Mouse (Mus musculus): ENCODE measurements around the gene Gfpt2. TPM values are rescaled to one million over a fixed set of nuclear protein-coding genes. Genes with fewer than 3 reads are reported as not detected.
"Not testable (repeated sequence)": the region's sequence is repeated elsewhere in the genome, so short reads cannot be mapped to it uniquely, and the experiment has no call there.

Gfpt2 gene
- polyA plus RNA-seq, 1 experiment = 0.52 TPM

- Histone ChIP-seq H3ac (ENCODE audit: control insufficient read depth, insufficient read length) (no peak overlapping the region), H3K27me3 (ENCODE audit: control insufficient read depth, insufficient read depth, insufficient read length) (peaks cover 21% of the 10 kb centered on the region), H3K36me3 (ENCODE audit: control insufficient read depth, insufficient read depth) (no peaks in the 10 kb centered on the region), H3K4me2 (ENCODE audit: low read depth) (no peak overlapping the region), H3K79me2 (ENCODE audit: control insufficient read depth, insufficient read depth) (no peaks in the 10 kb centered on the region), H3K4me3 (no peak overlapping the region)
- TF ChIP-seq POLR2AphosphoS2 (IDR thresholded peaks at IDR 0.05; ENCODE audit: insufficient read length, low read depth) (no peak), REST (IDR thresholded peaks at IDR 0.05; ENCODE audit: insufficient read depth, insufficient read length) (no peak), E2F4 (IDR thresholded peaks at IDR 0.05; ENCODE audit: insufficient read depth) (no peak), POLR2A (IDR thresholded peaks at IDR 0.05; ENCODE audit: insufficient read length, low read depth) (no peak), MYOG (IDR thresholded peaks at IDR 0.05; ENCODE audit: control insufficient read depth in 1 of 3, insufficient read depth in 1 of 3, insufficient read length in 2 of 3, low read depth in 2 of 3) (no peak), SRF (IDR thresholded peaks at IDR 0.05; ENCODE audit: control insufficient read depth, insufficient read length, low read depth) (no peak), CEBPB (IDR thresholded peaks at IDR 0.05; ENCODE audit: insufficient read depth, poor library complexity, severe bottlenecking) (no peak), MYOD1 (IDR thresholded peaks at IDR 0.05; ENCODE audit: control insufficient read depth in 1 of 3, insufficient read length in 2 of 3, low read depth in 2 of 3) (no peak), USF1 (IDR thresholded peaks at IDR 0.05; ENCODE audit: low read depth) (no peak), TCF12 (IDR thresholded peaks at IDR 0.05; ENCODE audit: insufficient read depth, poor library complexity, severe bottlenecking) (no peak), MAX (IDR thresholded peaks at IDR 0.05; ENCODE audit: low read depth) (no peak), TCF3 (IDR thresholded peaks at IDR 0.05; ENCODE audit: insufficient read length, low read depth) (no peak)
Observed at GRCm38 (mm10) chr11:49801516-49801915, 7.5 kb downstream of the Gfpt2 start.

GRCm38 (mm10) chr11:49803801-49804200, 9.8 kb downstream of the Gfpt2 start:
- TF ChIP-seq USF1 (IDR thresholded peaks at IDR 0.05; ENCODE audit: low read depth) (no peak), MYOD1 (IDR thresholded peaks at IDR 0.05; ENCODE audit: control insufficient read depth in 1 of 3, insufficient read length in 2 of 3, low read depth in 2 of 3) (no peak), POLR2A (IDR thresholded peaks at IDR 0.05; ENCODE audit: insufficient read length, low read depth) (no peak), TCF3 (IDR thresholded peaks at IDR 0.05; ENCODE audit: insufficient read length, low read depth) (no peak), POLR2AphosphoS2 (IDR thresholded peaks at IDR 0.05; ENCODE audit: insufficient read length, low read depth) (no peak), MYOG (IDR thresholded peaks at IDR 0.05; ENCODE audit: control insufficient read depth in 1 of 3, insufficient read depth in 1 of 3, insufficient read length in 2 of 3, low read depth in 2 of 3) (no peak), CEBPB (IDR thresholded peaks at IDR 0.05; ENCODE audit: insufficient read depth, poor library complexity, severe bottlenecking) (no peak), MAX (IDR thresholded peaks at IDR 0.05; ENCODE audit: low read depth) (no peak), SRF (IDR thresholded peaks at IDR 0.05; ENCODE audit: control insufficient read depth, insufficient read length, low read depth) (no peak), E2F4 (IDR thresholded peaks at IDR 0.05; ENCODE audit: insufficient read depth) (no peak), TCF12 (IDR thresholded peaks at IDR 0.05; ENCODE audit: insufficient read depth, poor library complexity, severe bottlenecking) (no peak), REST (IDR thresholded peaks at IDR 0.05; ENCODE audit: insufficient read depth, insufficient read length) (no peak)

DNA sequence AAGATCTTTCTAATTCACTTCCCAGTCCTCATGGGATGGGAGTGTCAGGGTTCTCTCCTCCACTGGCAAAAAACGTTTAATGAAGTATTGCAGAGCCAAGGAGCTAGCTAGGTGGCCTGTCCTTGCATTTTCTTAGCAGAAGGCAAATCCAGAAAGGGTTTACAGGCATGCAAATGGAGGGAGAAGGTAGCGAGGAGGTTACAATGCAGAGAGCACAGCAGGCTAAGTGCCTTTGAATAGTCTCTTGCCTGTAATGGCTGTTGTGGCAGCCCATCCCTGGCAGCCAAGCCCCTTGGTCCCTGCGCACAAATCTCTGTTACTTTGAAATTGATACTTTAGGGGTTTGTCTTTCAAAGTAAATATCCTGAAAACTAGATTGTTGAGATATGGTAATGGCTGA, 12.2 kb downstream of the Gfpt2 start:
- Histone ChIP-seq H3K4me3 (no peak overlapping the region), H3ac (ENCODE audit: control insufficient read depth, insufficient read length) (no peak overlapping the region), H3K4me2 (ENCODE audit: low read depth) (no peak overlapping the region), H3K36me3 (ENCODE audit: control insufficient read depth, insufficient read depth) (no peaks in the 10 kb centered on the region), H3K27me3 (ENCODE audit: control insufficient read depth, insufficient read depth, insufficient read length) (no peaks in the 10 kb centered on the region), H3K79me2 (ENCODE audit: control insufficient read depth, insufficient read depth) (no peaks in the 10 kb centered on the region)
- no peak for TF ChIP-seq MAX (IDR thresholded peaks at IDR 0.05; ENCODE audit: low read depth)
- TF ChIP-seq MYOD1 (IDR thresholded peaks at IDR 0.05; ENCODE audit: control insufficient read depth in 1 of 3, insufficient read length in 2 of 3, low read depth in 2 of 3) = no peak

More at GRCm38 (mm10) chr11:49803801-49804200, 9.8 kb downstream of the Gfpt2 start:
- Histone ChIP-seq H3K4me3 (no peak overlapping the region), H3K36me3 (ENCODE audit: control insufficient read depth, insufficient read depth) (no peaks in the 10 kb centered on the region), H3K27me3 (ENCODE audit: control insufficient read depth, insufficient read depth, insufficient read length) (peaks cover 7% of the 10 kb centered on the region), H3K4me2 (ENCODE audit: low read depth) (no peak overlapping the region), H3ac (ENCODE audit: control insufficient read depth, insufficient read length) (no peak overlapping the region), H3K79me2 (ENCODE audit: control insufficient read depth, insufficient read depth) (no peaks in the 10 kb centered on the region)

DNA sequence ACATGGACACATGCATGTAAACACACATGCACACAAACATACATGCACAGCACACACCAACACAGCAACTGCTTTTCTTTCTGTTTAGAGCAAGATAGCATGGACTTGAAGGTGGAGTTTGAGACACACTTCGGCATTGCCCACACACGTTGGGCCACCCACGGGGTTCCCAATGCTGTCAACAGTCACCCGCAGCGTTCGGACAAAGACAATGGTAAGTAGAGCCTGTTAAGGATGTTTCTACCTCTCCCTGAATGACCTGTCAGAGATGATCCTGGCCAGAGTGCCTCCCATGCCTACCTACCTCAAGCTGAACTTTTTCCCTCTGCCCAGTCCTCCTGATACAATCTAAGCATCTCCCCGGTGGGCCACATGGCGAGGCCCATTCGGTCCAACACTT, 15.0 kb downstream of the Gfpt2 start:
- H3K4me3 ChIP-seq = no peak overlapping the region
- H3ac ChIP-seq (ENCODE audit: control insufficient read depth, insufficient read length) = no peak overlapping the region
- H3K4me2 ChIP-seq (ENCODE audit: low read depth) = no peak overlapping the region
- no peaks in the 10 kb centered on the region for H3K36me3 ChIP-seq (ENCODE audit: control insufficient read depth, insufficient read depth)
- H3K27me3 ChIP-seq (ENCODE audit: control insufficient read depth, insufficient read depth, insufficient read length) = no peaks in the 10 kb centered on the region
- H3K79me2 ChIP-seq (ENCODE audit: control insufficient read depth, insufficient read depth) = no peaks in the 10 kb centered on the region
- no peak for TF ChIP-seq USF1 (IDR thresholded peaks at IDR 0.05; ENCODE audit: low read depth)
- no peak for TF ChIP-seq POLR2A (IDR thresholded peaks at IDR 0.05; ENCODE audit: insufficient read length, low read depth)
- no peak for TF ChIP-seq MYOG (IDR thresholded peaks at IDR 0.05; ENCODE audit: control insufficient read depth in 1 of 3, insufficient read depth in 1 of 3, insufficient read length in 2 of 3, low read depth in 2 of 3)
- TF ChIP-seq SRF (IDR thresholded peaks at IDR 0.05; ENCODE audit: control insufficient read depth, insufficient read length, low read depth) = no peak
- TF ChIP-seq MAX (IDR thresholded peaks at IDR 0.05; ENCODE audit: low read depth) = no peak
- no peak for TF ChIP-seq POLR2AphosphoS2 (IDR thresholded peaks at IDR 0.05; ENCODE audit: insufficient read length, low read depth)
- TF ChIP-seq CEBPB (IDR thresholded peaks at IDR 0.05; ENCODE audit: insufficient read depth, poor library complexity, severe bottlenecking) = no peak
- TF ChIP-seq MYOD1 (IDR thresholded peaks at IDR 0.05; ENCODE audit: control insufficient read depth in 1 of 3, insufficient read length in 2 of 3, low read depth in 2 of 3) = no peak
- no peak for TF ChIP-seq TCF12 (IDR thresholded peaks at IDR 0.05; ENCODE audit: insufficient read depth, poor library complexity, severe bottlenecking)
- no peak for TF ChIP-seq E2F4 (IDR thresholded peaks at IDR 0.05; ENCODE audit: insufficient read depth)
- no peak for TF ChIP-seq REST (IDR thresholded peaks at IDR 0.05; ENCODE audit: insufficient read depth, insufficient read length)
- TF ChIP-seq TCF3 (IDR thresholded peaks at IDR 0.05; ENCODE audit: insufficient read length, low read depth) = no peak

DNA sequence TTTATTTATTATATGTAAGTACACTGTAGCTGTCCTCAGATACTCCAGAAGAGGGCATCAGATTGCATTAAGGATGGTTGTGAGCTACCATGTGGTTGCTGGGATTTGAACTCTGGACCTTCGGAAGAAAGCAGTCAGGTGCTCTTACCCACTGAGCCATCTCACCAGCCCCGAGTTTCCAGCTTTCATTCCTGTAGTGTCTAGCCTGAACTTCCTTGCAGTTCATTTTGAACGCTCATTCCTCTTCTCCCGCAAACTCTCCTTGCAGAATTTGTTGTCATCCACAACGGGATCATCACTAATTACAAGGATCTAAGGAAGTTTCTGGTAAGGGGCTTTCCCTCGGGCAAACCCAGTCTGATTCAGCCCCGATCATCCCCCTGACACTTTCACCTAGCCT, 16.7 kb downstream of the Gfpt2 start:
- not testable (repeated sequence) for H3K27me3 ChIP-seq (ENCODE audit: control insufficient read depth, insufficient read depth, insufficient read length); H3K4me3 ChIP-seq; H3K79me2 ChIP-seq (ENCODE audit: control insufficient read depth, insufficient read depth); H3ac ChIP-seq (ENCODE audit: control insufficient read depth, insufficient read length); H3K36me3 ChIP-seq (ENCODE audit: control insufficient read depth, insufficient read depth)
- peak overlapping the region; percentile 59 for H3K4me2 ChIP-seq (ENCODE audit: low read depth)
